Mouse (Mus musculus): ENCODE measurements around the gene Trak1.
"Not testable (repeated sequence)": the region's sequence is repeated elsewhere in the genome, so short reads cannot be mapped to it uniquely, and the experiment has no call there.

Gene Trak1

DNA sequence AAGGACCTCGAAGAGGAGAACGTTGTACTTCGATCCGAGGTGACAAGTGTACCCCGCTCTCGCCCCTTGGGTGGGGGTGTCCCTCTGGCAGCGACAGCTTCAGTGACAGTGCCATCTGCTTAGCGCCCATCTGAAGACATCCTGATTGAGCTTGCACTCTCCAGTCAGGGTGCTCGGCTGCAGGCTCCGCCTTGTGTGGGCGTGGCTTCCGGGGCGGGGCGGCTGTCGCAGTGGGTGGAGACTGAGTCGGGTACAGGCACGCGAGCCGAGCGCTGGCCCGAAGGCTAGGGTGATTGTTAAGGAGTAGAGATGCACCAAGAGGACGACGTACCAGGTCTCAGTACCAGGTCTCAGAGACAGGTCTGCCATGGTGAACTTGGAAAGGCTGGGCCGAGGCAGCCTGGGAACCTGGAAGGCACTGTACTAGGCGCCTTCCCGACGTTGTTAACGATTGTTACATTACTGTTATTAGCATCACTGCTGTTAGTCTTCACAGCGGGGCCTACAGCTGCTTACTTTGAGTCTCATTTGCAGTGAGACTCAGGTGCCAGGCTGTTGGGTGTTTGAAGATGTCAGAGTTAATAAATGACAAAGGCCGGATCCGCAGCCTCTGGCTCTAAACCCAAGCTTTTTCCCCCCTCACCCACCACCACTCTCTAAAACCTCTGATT, 146.5 kb downstream of the Trak1 start:
- no peak for DNase-seq

GRCm38 (mm10) chr9:121444367-121444707, 147.0 kb downstream of the Trak1 start:
- no peak for DNase-seq

- DNase-seq = no peak
Observed at GRCm38 (mm10) chr9:121445364-121445763, 148.1 kb downstream of the Trak1 start.

DNA sequence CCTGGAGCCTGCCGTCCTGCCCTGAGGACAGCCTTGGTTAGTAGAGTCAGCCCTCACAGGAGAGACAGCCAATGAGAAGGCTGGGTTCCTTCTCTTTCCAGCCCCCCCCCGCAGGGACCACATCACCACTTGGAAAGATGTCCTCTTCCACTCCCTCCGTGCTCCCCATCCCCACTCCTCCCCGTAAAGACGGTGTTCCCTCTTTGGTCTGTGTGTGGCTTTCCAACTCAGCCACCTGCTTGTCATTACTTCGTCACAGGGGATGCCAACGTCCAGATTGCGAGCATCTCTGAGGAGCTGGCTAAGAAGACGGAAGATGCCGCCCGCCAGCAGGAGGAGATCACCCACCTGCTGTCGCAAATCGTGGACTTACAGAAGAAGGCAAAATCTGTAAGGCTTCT, 149.1 kb downstream of the Trak1 start:
- DNase-seq = no peak

- DNase-seq = not testable (repeated sequence)
Observed at GRCm38 (mm10) chr9:121452342-121452942, 155.1 kb downstream of the Trak1 start.

DNA sequence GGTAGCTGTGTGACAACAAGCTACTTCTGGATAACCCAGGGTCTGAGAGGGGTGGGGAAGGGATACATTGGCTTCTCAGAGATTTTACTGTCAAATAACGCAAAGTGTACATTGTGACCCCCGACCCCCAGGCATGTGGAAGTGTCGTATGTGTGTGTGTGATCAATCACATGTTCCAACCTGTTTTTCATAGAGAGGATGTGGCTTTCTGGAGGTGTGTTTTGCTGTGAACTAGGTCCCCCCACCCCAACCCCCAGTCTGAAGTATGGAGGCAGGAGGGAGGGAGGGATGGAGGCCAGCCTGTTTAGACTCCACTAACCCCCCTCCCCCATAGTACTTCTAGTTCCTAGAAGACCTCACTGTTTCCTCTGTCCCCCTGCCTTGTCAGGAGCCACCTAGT, 157.6 kb downstream of the Trak1 start:
- DNase-seq = no peak

DNA sequence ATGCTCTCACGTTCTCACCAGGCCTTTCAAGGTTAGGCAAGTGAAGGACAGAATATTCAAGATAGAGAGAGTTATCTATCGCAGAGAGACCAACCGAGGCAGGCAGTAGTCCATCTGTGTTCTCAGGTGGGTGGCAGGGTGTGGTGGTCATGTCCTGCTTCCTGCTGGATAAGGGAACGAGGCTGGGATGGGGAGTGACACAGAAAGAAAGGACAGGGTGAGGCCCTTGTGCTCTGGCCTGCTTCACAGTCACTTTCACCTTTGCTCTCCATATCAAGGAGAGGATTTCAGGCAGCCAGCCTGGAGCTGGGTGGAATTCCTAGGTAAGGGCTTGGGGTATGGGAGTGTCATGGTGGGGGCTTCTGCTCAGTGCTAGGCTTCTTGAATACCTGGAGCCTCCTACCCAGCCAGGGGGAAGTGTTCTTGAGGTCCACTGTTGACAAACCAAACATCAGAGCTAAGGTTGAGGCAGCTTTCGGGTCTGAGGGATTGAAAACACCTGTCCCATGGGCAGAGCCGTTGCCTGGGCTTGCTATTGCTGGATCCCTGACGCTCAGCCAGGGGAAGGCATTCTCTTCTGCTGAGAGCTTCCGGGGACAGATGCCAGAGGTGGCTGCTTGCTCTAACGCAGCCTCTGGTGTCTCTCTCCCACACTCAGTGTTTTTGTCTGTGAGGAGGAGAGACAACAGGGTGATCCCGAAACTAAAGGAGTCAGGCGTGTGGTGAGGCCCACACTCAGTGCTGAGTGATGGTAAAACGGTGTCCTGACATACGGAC, 159.6 kb downstream of the Trak1 start:
- DNase-seq = no peak

DNA sequence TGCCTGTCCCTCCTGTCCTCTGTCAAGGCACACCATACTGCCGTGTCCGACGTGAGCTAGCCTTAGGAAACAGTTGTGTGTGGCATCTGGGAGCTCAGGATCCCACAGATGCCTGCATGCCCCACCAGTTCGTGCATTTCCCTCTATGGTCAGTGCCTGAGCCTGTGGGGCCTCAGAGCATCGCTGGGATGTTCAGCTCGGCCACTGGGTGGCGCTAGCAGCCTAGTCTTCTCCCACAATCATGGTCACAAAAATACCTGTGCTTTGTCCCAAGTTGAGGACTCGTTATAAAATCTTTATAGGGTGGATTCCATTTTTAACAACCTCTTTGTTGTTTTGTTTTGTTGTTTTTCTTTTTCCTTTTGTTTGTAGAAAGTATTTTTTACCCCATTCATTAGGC, 161.2 kb downstream of the Trak1 start:
- DNase-seq = peak in 1 of 2 experiments; percentile 37

- DNase-seq = no peak
Observed at GRCm38 (mm10) chr9:121459950-121460349, 162.6 kb downstream of the Trak1 start.

DNA sequence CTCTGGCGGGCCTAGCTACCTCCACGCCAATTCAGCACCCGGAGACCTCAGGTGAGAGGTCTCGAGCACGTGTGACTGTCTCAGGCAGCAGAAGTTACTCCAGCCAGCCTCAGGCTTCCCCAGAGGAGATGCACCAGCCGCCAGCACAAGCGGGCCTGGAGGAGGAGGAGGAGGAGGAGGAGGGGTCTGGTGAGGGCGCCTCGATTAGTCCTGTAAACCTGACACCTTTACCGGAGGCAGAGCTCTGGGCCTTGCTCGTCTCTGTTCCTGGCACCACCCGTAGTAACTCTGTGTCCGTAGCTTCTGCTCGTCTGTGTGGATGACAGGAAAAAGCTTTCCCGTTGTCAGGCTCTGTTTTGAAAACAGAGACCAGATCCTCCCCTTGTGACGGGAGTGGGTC, 163.2 kb downstream of the Trak1 start:
- no peak for DNase-seq

DNA sequence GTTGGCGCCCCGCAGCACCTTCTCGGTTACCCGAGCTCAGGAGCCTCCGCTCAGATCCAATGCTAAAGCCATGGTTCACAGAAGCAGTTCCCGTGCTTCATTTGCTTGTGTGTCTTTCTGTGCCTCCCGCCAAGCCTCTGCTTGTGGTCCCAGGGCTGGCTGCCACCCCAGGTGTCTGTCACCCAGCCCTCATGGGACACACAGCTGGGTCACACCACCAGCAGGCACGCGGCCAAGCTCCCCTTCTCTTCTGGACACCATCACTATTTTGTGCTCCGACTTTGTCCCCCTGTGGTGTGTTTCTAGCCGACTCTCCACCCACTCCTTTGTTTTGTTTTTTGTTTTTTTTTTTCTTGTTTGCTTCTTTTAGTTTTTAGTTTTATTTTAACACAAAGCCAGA, 170.2 kb downstream of the Trak1 start:
- no peak for DNase-seq

DNA sequence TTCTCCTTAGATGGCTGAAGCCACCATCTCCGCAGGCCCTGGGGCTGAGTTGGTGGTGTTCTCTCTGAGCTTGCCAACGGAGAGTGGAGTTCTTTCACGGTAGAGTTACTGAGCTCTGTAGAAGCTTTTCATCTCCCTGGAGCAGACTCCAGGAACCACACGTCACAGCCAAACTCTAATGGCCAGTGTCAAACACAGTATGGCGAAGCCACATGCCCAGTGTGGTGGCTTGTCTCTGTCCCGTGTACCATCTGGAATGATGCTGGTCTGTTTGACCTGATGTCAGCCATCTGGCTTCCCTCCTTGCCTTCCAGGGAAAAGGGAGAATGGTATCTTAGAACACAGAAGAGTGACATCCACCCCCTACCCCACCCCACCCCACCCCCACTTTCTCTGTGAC, 172.4 kb downstream of the Trak1 start:
- no peak for DNase-seq

DNA sequence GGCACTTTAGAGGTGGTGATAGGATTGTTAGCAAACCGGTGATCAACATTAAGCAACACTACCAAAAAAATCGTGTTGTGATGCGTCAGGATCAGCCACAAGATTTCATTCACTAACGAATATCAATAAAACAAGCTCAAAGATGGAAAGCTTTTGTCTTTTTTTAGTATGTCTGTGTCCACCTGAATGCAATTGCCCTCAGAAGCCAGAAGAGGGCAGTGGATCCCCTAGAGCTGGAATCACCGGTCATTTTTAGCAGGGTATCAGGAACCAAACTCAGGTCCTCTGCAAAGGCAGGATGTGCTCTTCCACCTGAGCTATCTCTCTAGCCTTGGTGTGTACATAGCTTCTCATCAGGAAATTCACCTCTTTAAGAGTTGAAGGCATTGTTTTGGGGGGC, 177.5 kb downstream of the Trak1 start:
- DNase-seq = no peak

GRCm38 (mm10) chr9:121475488-121476452, 178.5 kb downstream of the Trak1 start:
- DNase-seq = no peak

GRCm38 (mm10) chr9:121477305-121477911, 180.1 kb downstream of the Trak1 start:
- DNase-seq = peak in 1 of 2 experiments; percentile 53

DNA sequence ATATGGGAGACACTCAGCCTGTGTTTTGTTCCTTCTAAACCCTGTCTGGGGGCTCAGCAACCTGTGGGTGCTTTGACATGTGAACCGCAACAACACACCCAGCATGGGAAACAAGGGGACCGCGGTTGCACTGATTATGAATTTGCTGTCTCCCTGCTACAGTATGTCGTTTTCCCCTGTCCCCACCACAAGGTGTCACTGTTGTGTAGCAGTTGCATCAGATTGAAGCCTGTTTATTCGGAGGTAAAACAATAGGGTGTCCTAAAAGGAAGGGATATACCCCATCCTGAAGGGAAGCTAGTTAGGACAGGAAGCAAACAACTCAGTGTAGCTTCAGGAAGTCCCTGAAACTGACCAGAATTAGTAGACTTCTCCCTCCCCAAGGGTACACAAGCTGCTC, 182.2 kb downstream of the Trak1 start:
- peak in 1 of 2 experiments; percentile 37 for DNase-seq

DNA sequence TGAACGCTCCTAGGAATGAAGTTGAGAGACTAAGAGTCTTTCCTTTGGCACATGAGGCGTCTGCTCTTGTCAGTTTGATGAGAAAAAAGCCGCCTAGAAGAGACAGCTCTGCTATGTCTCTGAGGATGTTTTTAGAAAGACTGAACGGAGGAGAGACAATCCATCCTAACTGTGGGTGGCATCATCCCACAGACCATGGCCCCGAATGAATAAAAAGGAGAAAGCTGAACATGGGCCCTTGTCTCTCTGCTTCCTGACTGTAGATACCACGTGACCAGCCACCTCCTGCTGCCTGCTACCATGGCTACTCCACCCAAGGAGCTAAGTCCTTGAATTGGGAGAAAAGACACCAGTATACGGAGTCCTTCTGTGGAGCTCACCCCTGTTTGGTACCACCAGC, 189.9 kb downstream of the Trak1 start:
- DNase-seq = no peak

DNA sequence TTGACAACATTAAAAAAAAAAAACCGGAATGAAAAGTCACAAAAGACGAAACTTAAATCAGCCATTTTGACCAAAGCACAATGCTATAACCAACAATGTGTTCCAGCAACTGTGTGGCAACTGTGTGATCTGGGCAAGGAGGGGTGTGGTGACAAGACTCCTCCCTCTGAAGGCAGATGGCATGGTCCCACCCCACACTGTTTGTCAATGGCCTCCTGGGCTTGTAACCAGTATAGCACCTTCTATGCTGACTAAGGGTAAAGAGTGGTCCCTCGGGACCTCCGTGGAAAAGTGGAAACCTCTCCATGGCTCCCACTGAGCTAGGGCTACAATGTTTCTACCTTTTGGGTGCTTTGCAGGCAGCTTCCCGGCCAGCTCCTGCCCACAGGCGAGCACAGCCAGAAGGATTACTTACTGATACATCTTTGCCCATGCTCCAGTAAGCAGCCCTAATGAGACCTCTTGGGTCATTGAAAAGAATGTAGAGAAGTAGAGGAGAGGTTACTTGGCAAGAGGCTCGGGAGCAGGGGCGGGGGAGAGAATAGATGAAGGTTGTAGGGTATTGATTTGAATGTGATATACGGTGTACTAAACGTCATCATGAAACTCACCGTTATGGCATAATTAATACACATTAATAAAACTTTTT, 194.4 kb downstream of the Trak1 start:
- no peak for DNase-seq

DNA sequence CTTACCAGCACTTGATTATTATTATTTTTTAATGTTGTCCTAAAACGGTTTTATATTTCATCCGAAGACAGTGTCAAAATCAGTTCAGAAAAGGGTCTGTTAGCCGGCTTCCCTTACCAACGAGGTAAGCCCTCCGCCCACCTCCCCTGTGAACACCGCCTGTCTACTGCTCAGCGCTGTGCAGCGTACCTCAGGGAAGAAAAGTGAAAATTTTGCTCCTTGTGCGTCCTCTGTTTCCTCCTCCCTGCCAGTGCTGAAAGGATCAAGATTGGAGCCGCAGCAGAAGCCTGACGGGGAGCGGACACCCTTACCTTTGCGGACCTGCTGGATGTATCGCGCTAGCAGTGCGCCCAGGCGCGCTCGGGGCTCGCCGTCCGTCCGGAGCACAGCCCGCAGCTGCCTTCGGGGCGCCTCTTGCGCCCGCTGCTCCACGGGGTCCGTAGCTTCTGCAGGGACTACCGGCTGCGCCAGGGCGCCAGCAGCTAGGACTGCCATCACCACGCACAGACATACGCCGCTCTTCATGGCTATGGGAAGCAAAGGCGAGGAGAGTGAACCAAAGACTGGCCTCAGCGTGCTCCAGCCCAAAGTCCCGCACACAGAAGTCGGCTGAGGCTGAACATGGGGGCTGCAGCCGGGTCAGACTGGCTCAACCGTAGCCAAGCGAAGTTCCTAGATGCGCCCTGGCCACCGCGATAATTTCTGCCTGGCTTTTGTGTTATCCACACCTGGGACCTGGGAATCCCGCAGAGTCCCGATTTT, 196.9 kb downstream of the Trak1 start:
- DNase-seq = no peak

- DNase-seq = no peak
Observed at GRCm38 (mm10) chr9:121495529-121495928, 198.2 kb downstream of the Trak1 start, which contains the start of gene Cck. Gene Cck, minus strand, starts transcription at chr9:121495694.

GRCm38 (mm10) chr9:121496102-121496501, 198.8 kb downstream of the Trak1 start:
- DNase-seq = no peak
